Mouse (Mus musculus) limb, embryonic 13.5 days (tissue): ENCODE measurements around the gene Pds5b. TPM values are rescaled to one million over a fixed set of nuclear protein-coding genes. Genes with fewer than 3 reads are reported as not detected.

Experiments used
- ATAC-seq: fragments of 200-750 bp; cut with Nextera tagmentation; 2 replicates; pipeline ENCODE4 v1.8.0; 2017; ENCODE audit warnings: low read depth, moderate number of reproducible peaks, moderate TSS enrichment; ENCODE audit not compliant: low FRiP score
- H3K27ac ChIP-seq: fragments of 300-500 bp; sonication (generic); 2 replicates; pipeline ENCODE4 v1.5.1; 2015; ENCODE audit warnings: inconsistent platforms, mild to moderate bottlenecking, moderate library complexity
- H3K27me3 ChIP-seq: fragments of 300-500 bp; sonication (generic); 2 replicates; pipeline ENCODE4 v1.6.1; 2015; ENCODE audit warnings: mild to moderate bottlenecking, inconsistent platforms
- H3K36me3 ChIP-seq: fragments of 300-500 bp; sonication (generic); 2 replicates; pipeline ENCODE4 v1.6.1; 2015; ENCODE audit warnings: inconsistent platforms, mild to moderate bottlenecking, moderate library complexity
- H3K4me1 ChIP-seq: fragments of 300-500 bp; sonication (generic); 2 replicates; pipeline ENCODE4 v1.6.1; 2015; ENCODE audit warnings: inconsistent platforms
- H3K4me2 ChIP-seq: fragments of 300-500 bp; sonication (generic); replicated peaks from 2 replicates; pipeline ENCODE4 v1.6.1; 2015; ENCODE audit warnings: inconsistent platforms, mild to moderate bottlenecking, moderate library complexity
- H3K4me3 ChIP-seq: fragments of 300-500 bp; sonication (generic); 2 replicates; pipeline ENCODE4 v1.5.1; 2015; ENCODE audit warnings: moderate library complexity, mild to moderate bottlenecking, inconsistent platforms
- H3K9ac ChIP-seq: fragments of 300-500 bp; sonication (generic); 2 replicates; pipeline ENCODE4 v1.6.1; 2015; ENCODE audit warnings: mild to moderate bottlenecking, inconsistent platforms
- H3K9me3 ChIP-seq: fragments of 300-500 bp; sonication (generic); 2 replicates; pipeline ENCODE4 v1.6.1; 2016; ENCODE audit warnings: inconsistent platforms
- WGBS: fragments of 180-500 bp; shearing (Covaris S2); methylation state at CpG from one replicate; pipeline ENCODE4 v1.1.7; 2015; 5-methylcytosine and 5-hydroxymethylcytosine counted together
- polyA plus RNA-seq: library from polyadenylated mRNA; unstranded; fragments of >200 nt; fragmentation: Nextera tagmentation; extraction: Ambion mirVana; gene quantifications from 2 replicates; pipeline ENCODE4 v1.2.1, GENCODE M21; 2015

The Pds5b gene
- polyA plus RNA-seq, 1 experiment from 2014 or later: 43.9 TPM

GRCm38 (mm10) chr5:150800056-150800455 is 126.5 kb downstream of the Pds5b start:
- Histone ChIP-seq H3K9me3 (no peaks in the 10 kb centered on the region), H3K4me2 (no peak overlapping the region), H3K9ac (no peak overlapping the region), H3K4me3 (no peak overlapping the region), H3K27me3 (no peaks in the 10 kb centered on the region), H3K27ac (no peak overlapping the region), H3K36me3 (peaks cover 66% of the 10 kb centered on the region), H3K4me1 (no peaks in the 10 kb centered on the region)
- ATAC-seq: no peak
- WGBS: 89% methylated on average over 2 of the region's 2 CpGs

- Histone ChIP-seq H3K4me3 (no peak overlapping the region), H3K36me3 (peaks cover 11% of the 10 kb centered on the region; the same call in 1 of the 2 replicates), H3K9ac (no peak overlapping the region), H3K27me3 (no peaks in the 10 kb centered on the region), H3K4me2 (no peak overlapping the region), H3K27ac (no peak overlapping the region), H3K9me3 (no peaks in the 10 kb centered on the region), H3K4me1 (no peaks in the 10 kb centered on the region)
- WGBS: 68% methylated on average over 13 of the region's 13 CpGs
- no peak for ATAC-seq
Observed at GRCm38 (mm10) chr5:150814111-150814990, 140.8 kb downstream of the Pds5b start.

- no peaks in the 10 kb centered on the region for H3K27me3 ChIP-seq
- 91% methylated on average over 4 of the region's 4 CpGs for WGBS
- H3K4me1 ChIP-seq: no peaks in the 10 kb centered on the region
- H3K36me3 ChIP-seq: peaks cover 11% of the 10 kb centered on the region; the same call in 1 of the 2 replicates
- ATAC-seq: no peak
- H3K27ac ChIP-seq: no peak overlapping the region
- no peak overlapping the region for H3K4me3 ChIP-seq
- no peaks in the 10 kb centered on the region for H3K9me3 ChIP-seq
- H3K4me2 ChIP-seq: no peak overlapping the region
- no peak overlapping the region for H3K9ac ChIP-seq
Observed at GRCm38 (mm10) chr5:150815400-150815799, 141.9 kb downstream of the Pds5b start.

- 83% methylated on average over 5 of the region's 5 CpGs for WGBS
- no peaks in the 10 kb centered on the region for H3K27me3 ChIP-seq
- H3K9me3 ChIP-seq: no peaks in the 10 kb centered on the region
- no peak overlapping the region for H3K9ac ChIP-seq
- no peak overlapping the region for H3K4me3 ChIP-seq
- H3K4me2 ChIP-seq: no peak overlapping the region
- peaks cover 6% of the 10 kb centered on the region; the same call in 1 of the 2 replicates for H3K36me3 ChIP-seq
- no peak for ATAC-seq
- no peak overlapping the region for H3K27ac ChIP-seq
- no peaks in the 10 kb centered on the region for H3K4me1 ChIP-seq
Observed at GRCm38 (mm10) chr5:150816775-150817174, 143.2 kb downstream of the Pds5b start.

GRCm38 (mm10) chr5:150818041-150818440 is 144.5 kb downstream of the Pds5b start:
- 23% methylated on average over 2 of the region's 2 CpGs for WGBS
- Histone ChIP-seq H3K9ac (no peak overlapping the region), H3K27me3 (no peaks in the 10 kb centered on the region), H3K9me3 (0 out of 2 replicates have a peak, but pooled peaks cover 3% of the 10 kb centered on the region), H3K4me3 (no peak overlapping the region), H3K4me2 (no peak overlapping the region), H3K36me3 (no peaks in the 10 kb centered on the region), H3K4me1 (no peaks in the 10 kb centered on the region), H3K27ac (no peak overlapping the region)
- no peak for ATAC-seq

- Histone ChIP-seq H3K4me1 (no peaks in the 10 kb centered on the region), H3K27me3 (no peaks in the 10 kb centered on the region), H3K27ac (no peak overlapping the region), H3K36me3 (no peaks in the 10 kb centered on the region), H3K9ac (no peak overlapping the region), H3K4me2 (no peak overlapping the region), H3K9me3 (0 out of 2 replicates have a peak, but pooled peaks cover 4% of the 10 kb centered on the region), H3K4me3 (no peak overlapping the region)
- no peak for ATAC-seq
- 72% methylated on average over 4 of the region's 4 CpGs for WGBS
Observed at GRCm38 (mm10) chr5:150818886-150819285, 145.3 kb downstream of the Pds5b start.

- no peak for ATAC-seq
- Histone ChIP-seq H3K27ac (no peak overlapping the region), H3K27me3 (no peaks in the 10 kb centered on the region), H3K9me3 (0 out of 2 replicates have a peak, but pooled peaks cover 4% of the 10 kb centered on the region), H3K4me1 (no peaks in the 10 kb centered on the region), H3K4me2 (no peak overlapping the region), H3K4me3 (no peak overlapping the region), H3K9ac (no peak overlapping the region), H3K36me3 (no peaks in the 10 kb centered on the region)
- 84% methylated on average over 5 of the region's 5 CpGs for WGBS
Observed at GRCm38 (mm10) chr5:150819520-150819919, 146.0 kb downstream of the Pds5b start.

GRCm38 (mm10) chr5:150821152-150821551 is 147.6 kb downstream of the Pds5b start:
- WGBS: 69% methylated on average over 4 of the region's 4 CpGs

GRCm38 (mm10) chr5:150822781-150823180 is 149.2 kb downstream of the Pds5b start:
- H3K4me1 ChIP-seq: no peaks in the 10 kb centered on the region
- H3K4me2 ChIP-seq: no peak overlapping the region
- no peaks in the 10 kb centered on the region for H3K27me3 ChIP-seq
- H3K9me3 ChIP-seq: peaks cover 14% of the 10 kb centered on the region; the same call in 1 of the 2 replicates
- WGBS: 75% methylated on average over 6 of the region's 6 CpGs
- no peak overlapping the region for H3K4me3 ChIP-seq
- no peak overlapping the region for H3K9ac ChIP-seq
- ATAC-seq: no peak
- no peak overlapping the region for H3K27ac ChIP-seq
- H3K36me3 ChIP-seq: 0 out of 2 replicates have a peak, but pooled peaks cover 8% of the 10 kb centered on the region

More at GRCm38 (mm10) chr5:150821152-150821551, 147.6 kb downstream of the Pds5b start:
- Histone ChIP-seq H3K4me2 (no peak overlapping the region), H3K27me3 (no peaks in the 10 kb centered on the region), H3K4me3 (no peak overlapping the region), H3K36me3 (0 out of 2 replicates have a peak, but pooled peaks cover 8% of the 10 kb centered on the region), H3K9ac (no peak overlapping the region), H3K27ac (no peak overlapping the region), H3K4me1 (no peaks in the 10 kb centered on the region), H3K9me3 (peaks cover 14% of the 10 kb centered on the region; the same call in 1 of the 2 replicates)
- no peak for ATAC-seq

- H3K4me3 ChIP-seq: no peak overlapping the region
- 85% methylated on average over 3 of the region's 3 CpGs for WGBS
- no peak overlapping the region for H3K4me2 ChIP-seq
Observed at GRCm38 (mm10) chr5:150823361-150823760, 149.8 kb downstream of the Pds5b start.

GRCm38 (mm10) chr5:150829499-150829898 is 156.0 kb downstream of the Pds5b start:
- Histone ChIP-seq H3K27ac (no peak overlapping the region), H3K36me3 (0 out of 2 replicates have a peak, but pooled peaks cover 8% of the 10 kb centered on the region), H3K4me1 (no peaks in the 10 kb centered on the region), H3K4me3 (no peak overlapping the region), H3K9ac (no peak overlapping the region), H3K4me2 (no peak overlapping the region), H3K9me3 (peaks cover 11% of the 10 kb centered on the region; the same call in 1 of the 2 replicates), H3K27me3 (no peaks in the 10 kb centered on the region)
- ATAC-seq: no peak
- 77% methylated on average over 5 of the region's 5 CpGs for WGBS

More at GRCm38 (mm10) chr5:150823361-150823760, 149.8 kb downstream of the Pds5b start:
- H3K9me3 ChIP-seq: peaks cover 14% of the 10 kb centered on the region; the same call in 1 of the 2 replicates
- no peaks in the 10 kb centered on the region for H3K4me1 ChIP-seq
- no peak for ATAC-seq
- H3K27ac ChIP-seq: no peak overlapping the region
- no peak overlapping the region for H3K9ac ChIP-seq
- 0 out of 2 replicates have a peak, but pooled peaks cover 8% of the 10 kb centered on the region for H3K36me3 ChIP-seq
- no peaks in the 10 kb centered on the region for H3K27me3 ChIP-seq

- no peak for ATAC-seq
- H3K4me1 ChIP-seq: no peaks in the 10 kb centered on the region
- no peak overlapping the region for H3K4me3 ChIP-seq
- H3K36me3 ChIP-seq: 0 out of 2 replicates have a peak, but pooled peaks cover 4% of the 10 kb centered on the region
- no peaks in the 10 kb centered on the region for H3K27me3 ChIP-seq
- no peak overlapping the region for H3K27ac ChIP-seq
- no peak overlapping the region for H3K4me2 ChIP-seq
- no peak overlapping the region for H3K9ac ChIP-seq
- H3K9me3 ChIP-seq: peaks cover 3% of the 10 kb centered on the region; the same call in 1 of the 2 replicates
- 65% methylated on average over 9 of the region's 9 CpGs for WGBS
Observed at GRCm38 (mm10) chr5:150830718-150831117, 157.2 kb downstream of the Pds5b start.
